Mouse (Mus musculus): ENCODE results near the gene Kcp. TPM values are rescaled to one million over a fixed set of nuclear protein-coding genes. Genes with fewer than 3 reads are reported as not detected.

Kcp gene
- polyA plus RNA-seq, 1 experiment, result 3.0 TPM

DNA sequence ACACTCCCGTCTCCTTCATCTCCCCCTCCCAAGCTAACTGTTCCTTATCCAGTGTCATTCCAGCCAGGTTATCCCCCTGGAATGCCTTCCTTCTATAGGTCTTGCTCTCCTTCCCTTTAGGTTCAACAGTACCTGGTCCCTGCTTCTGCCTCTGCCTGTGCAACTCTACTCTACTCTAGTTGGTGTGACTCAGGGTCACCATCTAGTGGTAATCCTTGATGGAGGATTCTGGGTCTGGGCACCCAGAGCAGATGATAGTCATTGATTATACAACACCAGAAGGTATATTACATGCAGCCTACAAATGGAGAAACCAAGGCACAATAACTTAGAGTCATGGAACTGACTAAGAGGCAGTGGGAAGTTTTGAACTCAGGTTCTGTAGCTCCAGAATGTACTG, 6.2 kb downstream of the Kcp start:
- no peak overlapping the region for H3K27ac ChIP-seq (ENCODE audit: insufficient read depth, low read depth, low read length)

DNA sequence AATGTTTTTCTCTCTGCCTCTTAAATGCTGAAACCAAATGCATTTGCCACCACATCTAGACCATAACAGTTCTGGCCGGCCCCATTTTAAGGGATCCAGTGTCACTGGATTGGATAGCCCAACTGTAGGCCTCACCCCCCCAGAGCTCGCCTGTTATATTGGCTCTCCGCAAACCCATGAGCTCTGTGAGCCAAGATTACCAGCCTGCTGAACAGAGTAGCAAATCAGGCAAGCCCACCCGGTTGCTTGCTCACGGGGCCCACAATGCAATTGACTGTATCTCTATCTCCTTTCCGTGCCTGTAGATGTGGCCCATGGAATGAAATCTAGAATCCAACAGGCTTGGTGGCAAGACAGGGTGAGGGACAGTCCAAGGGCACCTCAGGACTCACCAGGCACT, 6.9 kb downstream of the Kcp start:
- Histone ChIP-seq H3K27ac (ENCODE audit: insufficient read depth, low read depth, low read length) (no peak overlapping the region), H3K27me3 (ENCODE audit: control insufficient read depth, insufficient read depth, low read length) (no peaks in the 10 kb centered on the region; the same call in 1 of the 2 replicates), H3K4me3 (ENCODE audit: low read depth, low read length) (no peak overlapping the region), H3K36me3 (ENCODE audit: control insufficient read depth, insufficient read depth, low read length) (no peaks in the 10 kb centered on the region), H3K4me1 (ENCODE audit: control insufficient read depth, insufficient read depth, insufficient read length, low read length) (no peaks in the 10 kb centered on the region)
- no peak for TF ChIP-seq CTCF (IDR thresholded peaks at IDR 0.05; ENCODE audit: extremely low read depth, insufficient read length, insufficient replicate concordance, low read depth, low read length)
- no peak for TF ChIP-seq POLR2A (IDR thresholded peaks at IDR 0.05; ENCODE audit: low read depth, low read length)
- WGBS, result 89% methylated on average over 6 of the region's 6 CpGs

More for the DNA sequence above, 6.2 kb downstream of the Kcp start:
- Histone ChIP-seq H3K4me3 (ENCODE audit: low read depth, low read length) (no peak overlapping the region), H3K27me3 (ENCODE audit: control insufficient read depth, insufficient read depth, low read length) (no peaks in the 10 kb centered on the region; the same call in 1 of the 2 replicates), H3K36me3 (ENCODE audit: control insufficient read depth, insufficient read depth, low read length) (no peaks in the 10 kb centered on the region), H3K4me1 (ENCODE audit: control insufficient read depth, insufficient read depth, insufficient read length, low read length) (no peaks in the 10 kb centered on the region)
- 93% methylated on average over 1 of the region's 1 CpGs for WGBS
- TF ChIP-seq CTCF (IDR thresholded peaks at IDR 0.05; ENCODE audit: extremely low read depth, insufficient read length, insufficient replicate concordance, low read depth, low read length) (no peak), POLR2A (IDR thresholded peaks at IDR 0.05; ENCODE audit: low read depth, low read length) (no peak)

DNA sequence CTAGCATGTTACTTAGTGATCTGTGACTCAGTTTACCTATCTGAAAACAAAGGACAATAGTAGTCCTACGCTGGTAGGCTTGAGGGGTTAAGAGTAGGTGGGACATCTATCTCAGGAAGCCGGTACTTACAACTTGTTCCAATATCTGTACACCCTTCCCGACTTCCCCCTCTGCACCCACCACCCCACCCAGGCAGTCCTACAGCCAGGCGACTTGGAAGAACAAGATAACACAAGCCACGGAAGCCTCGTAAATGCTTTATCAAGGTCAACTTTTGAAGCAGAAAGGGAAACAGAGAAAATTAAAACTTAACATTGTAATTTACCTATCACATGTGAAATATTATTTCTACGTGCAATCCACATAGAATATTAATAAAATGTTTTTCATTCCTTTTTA, 7.6 kb downstream of the Kcp start:
- Histone ChIP-seq H3K4me1 (ENCODE audit: control insufficient read depth, insufficient read depth, insufficient read length, low read length) (no peaks in the 10 kb centered on the region), H3K27me3 (ENCODE audit: control insufficient read depth, insufficient read depth, low read length) (no peaks in the 10 kb centered on the region; the same call in 1 of the 2 replicates), H3K4me3 (ENCODE audit: low read depth, low read length) (no peak overlapping the region), H3K36me3 (ENCODE audit: control insufficient read depth, insufficient read depth, low read length) (no peaks in the 10 kb centered on the region), H3K27ac (ENCODE audit: insufficient read depth, low read depth, low read length) (no peak overlapping the region)
- WGBS, result 57% methylated on average over 7 of the region's 7 CpGs
- TF ChIP-seq POLR2A (IDR thresholded peaks at IDR 0.05; ENCODE audit: low read depth, low read length) (no peak), CTCF (IDR thresholded peaks at IDR 0.05; ENCODE audit: extremely low read depth, insufficient read length, insufficient replicate concordance, low read depth, low read length) (no peak)

DNA sequence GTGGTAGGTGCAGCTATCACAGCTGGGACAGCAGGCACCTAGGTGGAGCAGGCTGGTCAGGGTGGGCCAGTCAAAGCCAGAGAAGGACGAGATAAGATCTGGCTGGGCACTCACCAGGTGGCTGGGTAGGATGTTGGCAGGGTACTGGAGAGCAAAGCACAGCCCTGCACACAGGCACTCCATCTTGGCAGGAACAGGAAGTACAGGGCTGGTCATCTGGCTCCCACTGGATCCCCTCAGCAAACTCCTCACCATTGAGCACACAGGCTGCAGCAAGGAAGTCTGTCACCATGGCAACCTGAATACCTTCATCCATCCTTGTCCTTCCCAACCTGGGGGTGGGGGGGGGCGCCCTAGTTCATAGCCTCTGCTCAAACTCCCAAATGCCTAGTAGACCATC, 10.0 kb downstream of the Kcp start:
- WGBS, result 35% methylated on average over 2 of the region's 2 CpGs

DNA sequence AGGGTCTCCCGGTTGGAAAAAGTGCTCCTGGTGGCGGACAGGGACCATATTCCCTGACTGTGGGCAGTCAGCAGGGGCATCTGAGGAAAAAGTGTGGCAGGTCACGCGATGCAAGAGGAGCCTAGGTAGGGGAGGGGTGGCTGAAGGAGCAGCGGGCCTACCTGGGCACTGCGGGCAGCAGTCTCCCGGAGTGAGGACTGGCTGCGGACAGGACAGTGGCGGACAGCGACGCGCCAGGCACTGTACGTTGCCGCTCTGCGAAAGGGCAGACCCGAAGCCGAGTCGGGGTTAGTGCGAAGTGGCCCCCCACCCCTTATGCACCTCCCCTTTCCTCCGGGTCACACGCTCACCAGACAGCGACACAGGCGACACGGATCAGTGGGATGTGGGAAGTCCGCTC, 11.5 kb downstream of the Kcp start:
- Histone ChIP-seq H3K27me3 (ENCODE audit: control insufficient read depth, insufficient read depth, low read length) (no peaks in the 10 kb centered on the region; the same call in 1 of the 2 replicates), H3K4me3 (ENCODE audit: low read depth, low read length) (no peak overlapping the region), H3K27ac (ENCODE audit: insufficient read depth, low read depth, low read length) (no peak overlapping the region), H3K36me3 (ENCODE audit: control insufficient read depth, insufficient read depth, low read length) (no peaks in the 10 kb centered on the region), H3K4me1 (ENCODE audit: control insufficient read depth, insufficient read depth, insufficient read length, low read length) (no peaks in the 10 kb centered on the region)
- WGBS, result 20% methylated on average over 25 of the region's 25 CpGs
- no peak for TF ChIP-seq CTCF (IDR thresholded peaks at IDR 0.05; ENCODE audit: extremely low read depth, insufficient read length, insufficient replicate concordance, low read depth, low read length)
- TF ChIP-seq POLR2A (IDR thresholded peaks at IDR 0.05; ENCODE audit: low read depth, low read length), result no peak

More for the DNA sequence above, 10.0 kb downstream of the Kcp start:
- Histone ChIP-seq H3K27ac (ENCODE audit: insufficient read depth, low read depth, low read length) (no peak overlapping the region), H3K4me1 (ENCODE audit: control insufficient read depth, insufficient read depth, insufficient read length, low read length) (no peaks in the 10 kb centered on the region), H3K27me3 (ENCODE audit: control insufficient read depth, insufficient read depth, low read length) (no peaks in the 10 kb centered on the region; the same call in 1 of the 2 replicates), H3K36me3 (ENCODE audit: control insufficient read depth, insufficient read depth, low read length) (no peaks in the 10 kb centered on the region), H3K4me3 (ENCODE audit: low read depth, low read length) (no peak overlapping the region)
- no peak for TF ChIP-seq POLR2A (IDR thresholded peaks at IDR 0.05; ENCODE audit: low read depth, low read length)
- TF ChIP-seq CTCF (IDR thresholded peaks at IDR 0.05; ENCODE audit: extremely low read depth, insufficient read length, insufficient replicate concordance, low read depth, low read length), result no peak

DNA sequence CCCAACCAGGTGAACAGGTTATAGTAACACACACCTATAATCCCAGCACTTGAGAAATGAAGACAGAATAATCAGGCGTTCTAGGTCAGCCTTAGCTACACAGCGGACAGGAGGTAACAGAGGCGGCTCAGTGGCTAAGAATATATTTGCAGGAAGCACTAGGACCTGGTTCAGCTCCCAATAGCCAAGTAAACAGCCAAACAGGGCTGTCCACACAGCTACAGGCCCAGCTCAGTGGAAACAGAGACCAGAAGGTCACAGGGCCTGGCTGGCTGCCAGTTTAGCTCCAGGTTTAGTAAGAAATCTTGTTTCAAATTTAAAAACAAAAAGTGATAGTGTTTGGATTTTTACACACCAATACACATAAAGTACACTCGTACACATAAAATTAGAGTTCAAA, 13.7 kb downstream of the Kcp start:
- H3K36me3 ChIP-seq (ENCODE audit: control insufficient read depth, insufficient read depth, low read length), result no peaks in the 10 kb centered on the region
- H3K4me1 ChIP-seq (ENCODE audit: control insufficient read depth, insufficient read depth, insufficient read length, low read length), result no peaks in the 10 kb centered on the region
- TF ChIP-seq POLR2A (IDR thresholded peaks at IDR 0.05; ENCODE audit: low read depth, low read length), result no peak
- no peak for TF ChIP-seq CTCF (IDR thresholded peaks at IDR 0.05; ENCODE audit: extremely low read depth, insufficient read length, insufficient replicate concordance, low read depth, low read length)
- H3K4me3 ChIP-seq (ENCODE audit: low read depth, low read length), result no peak overlapping the region
- WGBS, result 72% methylated on average over 4 of the region's 4 CpGs
- H3K27ac ChIP-seq (ENCODE audit: insufficient read depth, low read depth, low read length), result no peak overlapping the region
- H3K27me3 ChIP-seq (ENCODE audit: control insufficient read depth, insufficient read depth, low read length), result no peaks in the 10 kb centered on the region; the same call in 1 of the 2 replicates

DNA sequence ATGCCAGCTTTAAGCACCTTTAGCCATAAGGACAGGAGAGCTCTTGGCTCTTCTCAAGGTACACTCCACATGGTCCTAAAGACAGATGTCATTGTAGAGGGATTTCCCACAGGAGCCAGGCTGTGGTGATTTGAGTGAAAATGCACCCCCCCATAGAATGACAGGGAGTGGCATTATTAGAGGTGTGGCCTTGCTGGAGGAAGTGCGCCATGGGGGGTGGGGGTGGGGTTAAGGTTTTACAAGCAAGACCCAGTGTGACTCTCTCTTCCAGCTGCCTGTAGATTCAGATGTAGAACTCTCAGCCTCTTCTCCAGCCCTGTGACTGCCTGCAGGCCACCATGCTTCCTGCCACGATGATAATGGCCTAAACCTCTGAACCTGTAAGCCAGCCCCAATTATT, 21.8 kb downstream of the Kcp start:
- no peak for TF ChIP-seq CTCF (IDR thresholded peaks at IDR 0.05; ENCODE audit: extremely low read depth, insufficient read length, insufficient replicate concordance, low read depth, low read length)
- TF ChIP-seq POLR2A (IDR thresholded peaks at IDR 0.05; ENCODE audit: low read depth, low read length), result no peak
- 52% methylated on average over 2 of the region's 2 CpGs for WGBS
- Histone ChIP-seq H3K4me1 (ENCODE audit: control insufficient read depth, insufficient read depth, insufficient read length, low read length) (peaks cover 8% of the 10 kb centered on the region), H3K27me3 (ENCODE audit: control insufficient read depth, insufficient read depth, low read length) (no peaks in the 10 kb centered on the region), H3K4me3 (ENCODE audit: low read depth, low read length) (no peak overlapping the region), H3K36me3 (ENCODE audit: control insufficient read depth, insufficient read depth, low read length) (no peaks in the 10 kb centered on the region), H3K27ac (ENCODE audit: insufficient read depth, low read depth, low read length) (no peak overlapping the region)

Data from small intestine, adult 2 months (tissue).